Mouse (Mus musculus): ENCODE results near the gene Zfp385a. TPM values are rescaled to one million over a fixed set of nuclear protein-coding genes. Genes with fewer than 3 reads are reported as not detected.

The Zfp385a gene
- polyA plus RNA-seq, 1 experiment from 2014 or later: 8.2 TPM

- ATAC-seq (ENCODE audit: insufficient read depth, low FRiP score, low read depth): no peak
- peaks cover 76% of the 10 kb centered on the region for H3K4me1 ChIP-seq
- no peaks in the 10 kb centered on the region for H3K27me3 ChIP-seq (replicated peaks)
- peak overlapping the region; percentile 95 for H3K27ac ChIP-seq
- no peaks in the 10 kb centered on the region for H3K9me3 ChIP-seq
- H3K4me2 ChIP-seq: peak overlapping the region; percentile 80
- no peaks in the 10 kb centered on the region for H3K36me3 ChIP-seq
- H3K9ac ChIP-seq: peak overlapping the region; percentile 37; the same call in 1 of the 2 replicates
- 9% methylated on average over 8 of the region's 8 CpGs for WGBS
- H3K4me3 ChIP-seq (replicated peaks): peak overlapping the region; percentile 42
These were observed 35.8 kb downstream of the Zfp385a start for GRCm38 (mm10) chr15:103303916-103304615.

GRCm38 (mm10) chr15:103302341-103303021 lies 37.4 kb downstream of the Zfp385a start:
- Histone ChIP-seq H3K4me2 (no peak overlapping the region), H3K27ac (peak overlapping the region; percentile 78), H3K36me3 (peaks cover 8% of the 10 kb centered on the region; the same call in 1 of the 2 replicates), H3K27me3 (replicated peaks) (no peaks in the 10 kb centered on the region), H3K4me3 (replicated peaks) (no peak overlapping the region), H3K9ac (no peak overlapping the region), H3K4me1 (peaks cover 69% of the 10 kb centered on the region), H3K9me3 (no peaks in the 10 kb centered on the region)
- WGBS: 24% methylated on average over 6 of the region's 6 CpGs
- no peak for ATAC-seq (ENCODE audit: insufficient read depth, low FRiP score, low read depth)

GRCm38 (mm10) chr15:103301547-103302340 lies 38.1 kb downstream of the Zfp385a start:
- no peak for ATAC-seq (ENCODE audit: insufficient read depth, low FRiP score, low read depth)
- Histone ChIP-seq H3K36me3 (peaks cover 11% of the 10 kb centered on the region), H3K9ac (no peak overlapping the region), H3K9me3 (no peaks in the 10 kb centered on the region), H3K4me2 (no peak overlapping the region), H3K4me1 (peaks cover 63% of the 10 kb centered on the region), H3K27me3 (replicated peaks) (no peaks in the 10 kb centered on the region), H3K27ac (peak overlapping the region; percentile 78), H3K4me3 (replicated peaks) (no peak overlapping the region)
- WGBS: 39% methylated on average over 5 of the region's 5 CpGs

GRCm38 (mm10) chr15:103301046-103301445 lies 38.8 kb downstream of the Zfp385a start:
- Histone ChIP-seq H3K4me2 (no peak overlapping the region), H3K27ac (peak overlapping the region; percentile 83), H3K9me3 (no peaks in the 10 kb centered on the region), H3K4me1 (peaks cover 59% of the 10 kb centered on the region), H3K9ac (no peak overlapping the region), H3K27me3 (replicated peaks) (no peaks in the 10 kb centered on the region), H3K4me3 (replicated peaks) (no peak overlapping the region), H3K36me3 (peaks cover 15% of the 10 kb centered on the region)
- 28% methylated on average over 2 of the region's 2 CpGs for WGBS
- no peak for ATAC-seq (ENCODE audit: insufficient read depth, low FRiP score, low read depth)

- H3K27ac ChIP-seq: peak overlapping the region; percentile 83
- no peaks in the 10 kb centered on the region for H3K9me3 ChIP-seq
- peaks cover 15% of the 10 kb centered on the region for H3K36me3 ChIP-seq
- no peak overlapping the region for H3K9ac ChIP-seq
- ATAC-seq (ENCODE audit: insufficient read depth, low FRiP score, low read depth): no peak
- no peaks in the 10 kb centered on the region for H3K27me3 ChIP-seq (replicated peaks)
- 35% methylated on average over 2 of the region's 2 CpGs for WGBS
- peak overlapping the region; percentile 40 for H3K4me2 ChIP-seq
- no peak overlapping the region for H3K4me3 ChIP-seq (replicated peaks)
- peaks cover 54% of the 10 kb centered on the region for H3K4me1 ChIP-seq
These were observed 39.3 kb downstream of the Zfp385a start for GRCm38 (mm10) chr15:103300560-103300959.

GRCm38 (mm10) chr15:103300067-103300471 lies 39.8 kb downstream of the Zfp385a start:
- Histone ChIP-seq H3K27ac (peak overlapping the region; percentile 83), H3K9ac (no peak overlapping the region), H3K4me1 (peaks cover 54% of the 10 kb centered on the region), H3K4me2 (peak overlapping the region; percentile 40), H3K9me3 (no peaks in the 10 kb centered on the region), H3K27me3 (replicated peaks) (no peaks in the 10 kb centered on the region), H3K36me3 (peaks cover 15% of the 10 kb centered on the region), H3K4me3 (replicated peaks) (0 out of 2 replicates have a peak overlapping the region, but pooled peaks have one; percentile 15)
- ATAC-seq (ENCODE audit: insufficient read depth, low FRiP score, low read depth): no peak
- WGBS: 14% methylated on average over 18 of the region's 18 CpGs

- H3K4me2 ChIP-seq: peak overlapping the region; percentile 40; the same call in 1 of the 2 replicates
- no peak overlapping the region for H3K4me3 ChIP-seq (replicated peaks)
- peak overlapping the region; percentile 83 for H3K27ac ChIP-seq
- no peaks in the 10 kb centered on the region for H3K9me3 ChIP-seq
- H3K9ac ChIP-seq: no peak overlapping the region
- H3K36me3 ChIP-seq: peaks cover 15% of the 10 kb centered on the region
- WGBS: 41% methylated on average over 8 of the region's 8 CpGs
- no peaks in the 10 kb centered on the region for H3K27me3 ChIP-seq (replicated peaks)
- no peak for ATAC-seq (ENCODE audit: insufficient read depth, low FRiP score, low read depth)
- H3K4me1 ChIP-seq: peaks cover 53% of the 10 kb centered on the region
These were observed 40.2 kb downstream of the Zfp385a start for GRCm38 (mm10) chr15:103299644-103300043.

- WGBS: 69% methylated on average over 5 of the region's 5 CpGs
- no peak overlapping the region for H3K4me2 ChIP-seq
- H3K4me1 ChIP-seq: peaks cover 47% of the 10 kb centered on the region
- H3K27ac ChIP-seq: peak overlapping the region; percentile 83
- no peak overlapping the region for H3K4me3 ChIP-seq (replicated peaks)
- H3K9ac ChIP-seq: no peak overlapping the region
- H3K36me3 ChIP-seq: peaks cover 15% of the 10 kb centered on the region
- no peaks in the 10 kb centered on the region for H3K9me3 ChIP-seq
- no peaks in the 10 kb centered on the region for H3K27me3 ChIP-seq (replicated peaks)
- no peak for ATAC-seq (ENCODE audit: insufficient read depth, low FRiP score, low read depth)
These were observed 40.9 kb downstream of the Zfp385a start for GRCm38 (mm10) chr15:103298861-103299616.

GRCm38 (mm10) chr15:103298026-103298425 lies 41.9 kb downstream of the Zfp385a start:
- Histone ChIP-seq H3K9ac (no peak overlapping the region), H3K27ac (no peak overlapping the region), H3K36me3 (peaks cover 23% of the 10 kb centered on the region), H3K9me3 (no peaks in the 10 kb centered on the region), H3K4me1 (peaks cover 38% of the 10 kb centered on the region), H3K4me3 (replicated peaks) (no peak overlapping the region), H3K4me2 (no peak overlapping the region), H3K27me3 (replicated peaks) (no peaks in the 10 kb centered on the region)
- ATAC-seq (ENCODE audit: insufficient read depth, low FRiP score, low read depth): no peak
- WGBS: 77% methylated on average over 3 of the region's 3 CpGs

GRCm38 (mm10) chr15:103297313-103297712 lies 42.6 kb downstream of the Zfp385a start:
- whole genome bisulfite sequencing: 65% methylated on average over 6 of the region's 6 CpGs
- no peak overlapping the region for H3K4me3 ChIP-seq (replicated peaks)
- no peak overlapping the region for H3K27ac ChIP-seq
- H3K36me3 ChIP-seq: peaks cover 30% of the 10 kb centered on the region
- ATAC-seq (ENCODE audit: insufficient read depth, low FRiP score, low read depth): no peak
- no peak overlapping the region for H3K9ac ChIP-seq
- no peak overlapping the region for H3K4me2 ChIP-seq
- H3K27me3 ChIP-seq (replicated peaks): no peaks in the 10 kb centered on the region
- no peaks in the 10 kb centered on the region for H3K9me3 ChIP-seq
- peaks cover 30% of the 10 kb centered on the region for H3K4me1 ChIP-seq

- H3K9me3 ChIP-seq: no peaks in the 10 kb centered on the region
- H3K9ac ChIP-seq: no peak overlapping the region
- WGBS: 26% methylated on average over 5 of the region's 5 CpGs
- H3K27ac ChIP-seq: no peak overlapping the region
- H3K36me3 ChIP-seq: peaks cover 43% of the 10 kb centered on the region
- H3K27me3 ChIP-seq (replicated peaks): no peaks in the 10 kb centered on the region
- no peak overlapping the region for H3K4me2 ChIP-seq
- no peak for ATAC-seq (ENCODE audit: insufficient read depth, low FRiP score, low read depth)
- H3K4me1 ChIP-seq: peaks cover 18% of the 10 kb centered on the region; the same call in 1 of the 2 replicates
- H3K4me3 ChIP-seq (replicated peaks): no peak overlapping the region
These were observed 44.0 kb downstream of the Zfp385a start for GRCm38 (mm10) chr15:103295851-103296250.

Measured in stomach, embryonic 15.5 days (tissue).